Mouse (Mus musculus) adrenal gland, adult 8-10 months (tissue): ENCODE results near the gene Tspan7. TPM values are rescaled to one million over a fixed set of nuclear protein-coding genes. Genes with fewer than 3 reads are reported as not detected.

Source experiments
- DNase-seq: peaks from one replicate; pipeline ENCODE4 v3.0.0; 2022
- total RNA-seq, 4 experiments: library from RNA; stranded (reverse); gene quantifications; 2 replicates each; pipeline ENCODE4 v1.2.4; 2022

The Tspan7 gene
- total RNA-seq, result 10 to 100 TPM; 75.8 to 92.0 (median 87.0) TPM

- peak; percentile 4 for DNase-seq
These were observed at the start of gene Tspan7 for GRCm38 (mm10) chrX:10484872-10485569. TSS of gene Tspan7 (plus strand) at chrX:10485158.

- no peak for DNase-seq
These were observed 35.5 kb upstream of the Tspan7 start for GRCm38 (mm10) chrX:10449323-10449980.

GRCm38 (mm10) chrX:10450143-10451060 lies 34.6 kb upstream of the Tspan7 start:
- DNase-seq, result no peak

- no peak for DNase-seq
These were observed 31.2 kb upstream of the Tspan7 start for GRCm38 (mm10) chrX:10453798-10454197.

- no peak for DNase-seq
These were observed 27.7 kb upstream of the Tspan7 start for GRCm38 (mm10) chrX:10457256-10457655.

- DNase-seq, result no peak
These were observed 7.9 kb upstream of the Tspan7 start for GRCm38 (mm10) chrX:10477088-10477487.

- no peak for DNase-seq
These were observed 5.7 kb upstream of the Tspan7 start for GRCm38 (mm10) chrX:10479031-10479886.

- no peak for DNase-seq
These were observed 5.0 kb upstream of the Tspan7 start for GRCm38 (mm10) chrX:10479943-10480342.

- peak; percentile 24 for DNase-seq
These were observed 780 bp downstream of the Tspan7 start for GRCm38 (mm10) chrX:10485664-10486211.

GRCm38 (mm10) chrX:10498580-10498979 lies 13.6 kb downstream of the Tspan7 start:
- no peak for DNase-seq

GRCm38 (mm10) chrX:10502616-10503015 lies 17.7 kb downstream of the Tspan7 start:
- DNase-seq, result no peak

GRCm38 (mm10) chrX:10514417-10514816 lies 29.5 kb downstream of the Tspan7 start:
- no peak for DNase-seq

- peak; percentile 13 for DNase-seq
These were observed 30.0 kb downstream of the Tspan7 start for GRCm38 (mm10) chrX:10514971-10515370.

GRCm38 (mm10) chrX:10516448-10516847 lies 31.5 kb downstream of the Tspan7 start:
- no peak for DNase-seq

- no peak for DNase-seq
These were observed 32.0 kb downstream of the Tspan7 start for GRCm38 (mm10) chrX:10516925-10517324.

GRCm38 (mm10) chrX:10517756-10518155 lies 32.8 kb downstream of the Tspan7 start:
- no peak for DNase-seq

- no peak for DNase-seq
These were observed 33.6 kb downstream of the Tspan7 start for GRCm38 (mm10) chrX:10518510-10518909.

GRCm38 (mm10) chrX:10535450-10535849 lies 50.5 kb downstream of the Tspan7 start:
- DNase-seq, result no peak

GRCm38 (mm10) chrX:10539009-10539408 lies 54.1 kb downstream of the Tspan7 start:
- DNase-seq, result no peak

- no peak for DNase-seq
These were observed 54.7 kb downstream of the Tspan7 start for GRCm38 (mm10) chrX:10539482-10540166.

GRCm38 (mm10) chrX:10546840-10547239 lies 61.9 kb downstream of the Tspan7 start:
- no peak for DNase-seq
